Mouse (Mus musculus) stomach, embryonic 16.5 days (tissue): ENCODE data around the gene Txndc2. TPM values are rescaled to one million over a fixed set of nuclear protein-coding genes. Genes with fewer than 3 reads are reported as not detected.

Experiments used
- ATAC-seq: fragments of 200-750 bp; cut with Nextera tagmentation; 2 replicates; pipeline ENCODE4 v1.8.0; 2017; ENCODE audit warnings: moderate number of reproducible peaks, moderate TSS enrichment; ENCODE audit not compliant: insufficient read depth, low FRiP score
- H3K27ac ChIP-seq: fragments of 300-500 bp; sonication (generic); 2 replicates; pipeline ENCODE4 v1.5.1; 2014; ENCODE audit warnings: low read length
- H3K27me3 ChIP-seq: fragments of 300-500 bp; sonication (generic); 2 replicates; pipeline ENCODE4 v1.6.1; 2014; ENCODE audit warnings: low read length, control low read depth, mixed read lengths; ENCODE audit not compliant: control insufficient read depth, insufficient read depth
- H3K36me3 ChIP-seq: fragments of 300-500 bp; sonication (generic); 2 replicates; pipeline ENCODE4 v1.6.1; 2014; ENCODE audit warnings: low read length; ENCODE audit not compliant: control insufficient read depth, insufficient read depth
- H3K4me1 ChIP-seq: fragments of 300-500 bp; sonication (generic); 2 replicates; pipeline ENCODE4 v1.6.1; 2014; ENCODE audit warnings: low read length, control low read depth, mixed read lengths; ENCODE audit not compliant: control insufficient read depth, insufficient read depth
- H3K4me2 ChIP-seq: fragments of 300-500 bp; sonication (generic); 2 replicates; pipeline ENCODE4 v1.6.1; 2014; ENCODE audit warnings: low read depth, low read length, mixed read lengths
- H3K4me3 ChIP-seq: fragments of 300-500 bp; sonication (generic); replicated peaks from 2 replicates; pipeline ENCODE4 v1.5.1; 2014; ENCODE audit warnings: mild to moderate bottlenecking, low read length
- H3K9ac ChIP-seq: fragments of 300-500 bp; sonication (generic); 2 replicates; pipeline ENCODE4 v1.6.1; 2014; ENCODE audit warnings: low read length
- H3K9me3 ChIP-seq: fragments of 300-500 bp; sonication (generic); replicated peaks from 2 replicates; pipeline ENCODE4 v1.6.1; 2016; ENCODE audit warnings: low read length, control low read depth; ENCODE audit not compliant: control insufficient read depth
- WGBS: fragments of 180-500 bp; shearing (Covaris S2); extraction: QIAGEN DNeasy Blood & Tissue Kit; methylation state at CpG from one replicate; pipeline ENCODE4 v1.1.7; 2014; 5-methylcytosine and 5-hydroxymethylcytosine counted together
- polyA plus RNA-seq: library from polyadenylated mRNA; unstranded; fragments of >200 nt; fragmentation: Nextera tagmentation; extraction: Ambion mirVana; gene quantifications from 2 replicates; pipeline ENCODE4 v1.2.1, GENCODE M21; 2015

Gene Txndc2
- polyA plus RNA-seq, 1 experiment from 2014 or later: not detected

DNA sequence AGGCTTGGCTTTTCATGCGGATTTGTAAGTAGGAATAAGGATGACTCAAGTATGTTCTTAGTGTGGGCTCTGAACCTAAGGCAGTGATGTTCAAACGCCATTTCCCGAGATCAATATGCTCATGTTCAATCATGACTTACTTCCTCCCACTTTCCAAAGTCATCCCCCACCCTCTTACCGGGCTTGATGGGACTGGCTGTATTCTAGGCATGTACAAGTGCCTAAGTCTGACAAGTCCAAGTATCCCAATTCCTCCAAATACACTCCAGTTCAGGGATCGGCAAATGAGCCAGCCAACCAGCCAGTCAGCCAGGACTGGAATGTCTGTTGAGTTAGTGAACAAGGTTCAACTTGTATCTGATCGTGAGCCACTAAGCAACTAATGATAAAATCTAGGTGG, 15.7 kb downstream of the Txndc2 start:
- Histone ChIP-seq H3K4me1 (no peaks in the 10 kb centered on the region), H3K36me3 (no peaks in the 10 kb centered on the region), H3K27ac (no peak overlapping the region), H3K4me2 (no peak overlapping the region), H3K9me3 (no peaks in the 10 kb centered on the region), H3K4me3 (no peak overlapping the region), H3K9ac (no peak overlapping the region), H3K27me3 (no peaks in the 10 kb centered on the region)
- WGBS: 85% methylated on average over 6 of the region's 6 CpGs
- no peak for ATAC-seq

DNA sequence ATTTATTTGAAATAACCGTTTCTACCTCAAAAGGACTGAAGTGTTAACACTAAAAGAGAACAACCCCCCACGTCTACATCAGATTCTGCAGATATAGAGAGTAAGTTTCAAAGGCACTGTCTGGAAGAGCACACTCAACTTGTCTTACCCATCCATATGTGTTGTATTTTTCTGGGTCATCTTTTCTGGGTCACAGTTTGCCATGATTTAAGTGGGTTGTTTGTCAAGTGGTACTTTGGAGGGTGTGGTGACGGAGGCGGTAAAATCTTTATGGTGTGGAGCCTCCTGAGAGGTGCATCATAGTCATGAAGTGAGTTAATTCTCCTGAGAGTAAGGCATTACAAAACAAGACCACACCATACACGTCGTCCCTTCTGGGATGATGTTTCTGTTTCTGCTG, 16.4 kb downstream of the Txndc2 start:
- Histone ChIP-seq H3K4me1 (no peaks in the 10 kb centered on the region), H3K36me3 (no peaks in the 10 kb centered on the region), H3K27me3 (no peaks in the 10 kb centered on the region), H3K4me3 (no peak overlapping the region), H3K9me3 (no peaks in the 10 kb centered on the region), H3K9ac (no peak overlapping the region), H3K27ac (no peak overlapping the region), H3K4me2 (no peak overlapping the region)
- WGBS: 82% methylated on average over 6 of the region's 6 CpGs
- no peak for ATAC-seq

DNA sequence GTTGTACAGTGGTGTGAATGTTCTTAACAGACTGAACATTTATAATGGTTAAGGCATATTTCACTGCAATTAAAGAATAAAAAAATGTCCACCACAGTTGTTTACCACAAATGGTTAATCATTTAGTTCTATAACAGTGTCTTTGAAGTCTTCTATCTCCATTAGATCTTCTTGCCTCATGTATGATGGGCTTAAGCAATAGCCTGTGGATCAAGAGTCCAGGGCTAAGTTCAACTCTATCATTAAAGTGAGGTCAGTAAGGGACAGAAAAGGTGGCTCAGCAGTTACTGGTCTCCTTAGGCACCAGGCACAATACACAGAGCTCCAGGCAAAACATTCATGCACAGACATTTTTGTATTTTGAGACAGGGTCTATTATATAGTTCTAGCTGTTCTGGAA, 18.8 kb downstream of the Txndc2 start:
- no peak overlapping the region for H3K9ac ChIP-seq
- no peak overlapping the region for H3K4me2 ChIP-seq
- no peaks in the 10 kb centered on the region for H3K4me1 ChIP-seq
- no peaks in the 10 kb centered on the region for H3K9me3 ChIP-seq
- no peak overlapping the region for H3K27ac ChIP-seq
- ATAC-seq: no peak
- H3K36me3 ChIP-seq: no peaks in the 10 kb centered on the region
- H3K27me3 ChIP-seq: no peaks in the 10 kb centered on the region
- H3K4me3 ChIP-seq: no peak overlapping the region

DNA sequence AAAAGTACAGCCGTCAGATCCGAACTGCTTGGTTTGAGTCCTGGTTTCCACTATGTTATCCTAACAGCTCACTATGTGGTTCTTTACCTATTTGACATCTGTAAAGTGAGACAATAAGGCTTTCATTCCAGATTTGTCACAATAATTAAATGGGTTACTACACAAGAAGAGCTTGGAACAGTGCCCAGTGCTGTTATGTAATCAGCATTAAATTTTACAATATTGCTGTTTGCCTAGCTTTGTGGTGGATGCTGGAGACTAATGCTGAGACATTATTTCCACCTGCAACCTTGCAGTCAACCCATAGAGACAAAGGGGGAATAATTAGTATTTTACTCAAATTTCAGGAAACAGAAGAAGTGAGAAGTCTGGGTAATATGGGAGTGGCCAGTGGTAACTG, 23.5 kb downstream of the Txndc2 start:
- WGBS: 65% methylated on average over 2 of the region's 2 CpGs
- H3K4me3 ChIP-seq: no peak overlapping the region
- H3K9me3 ChIP-seq: no peaks in the 10 kb centered on the region
- no peaks in the 10 kb centered on the region for H3K27me3 ChIP-seq
- no peak overlapping the region for H3K4me2 ChIP-seq
- no peak for ATAC-seq
- H3K4me1 ChIP-seq: no peaks in the 10 kb centered on the region
- no peak overlapping the region for H3K9ac ChIP-seq
- H3K36me3 ChIP-seq: no peaks in the 10 kb centered on the region
- H3K27ac ChIP-seq: no peak overlapping the region

DNA sequence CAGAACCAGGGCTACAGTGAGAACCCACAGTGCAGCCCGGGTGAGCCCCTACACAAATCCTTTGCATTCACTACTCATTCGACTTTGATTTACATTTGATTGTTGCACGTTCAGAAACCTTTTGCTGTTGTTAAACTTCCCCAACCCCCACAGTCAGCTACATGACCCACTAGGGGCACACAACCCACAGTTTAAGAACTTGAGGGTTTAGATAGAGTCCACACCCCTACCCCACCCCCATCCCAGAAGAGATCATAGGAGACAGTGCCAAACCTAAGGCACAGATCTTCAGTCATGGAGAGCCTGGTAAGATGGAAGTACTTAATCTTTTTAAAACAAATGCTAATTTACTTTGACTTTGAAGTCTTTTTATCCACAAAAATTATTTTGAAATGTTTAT, 26.3 kb downstream of the Txndc2 start:
- WGBS: 37% methylated on average over 3 of the region's 3 CpGs
- ATAC-seq: no peak
- Histone ChIP-seq H3K27me3 (no peaks in the 10 kb centered on the region), H3K36me3 (no peaks in the 10 kb centered on the region), H3K4me2 (no peak overlapping the region), H3K9ac (no peak overlapping the region), H3K4me3 (no peak overlapping the region), H3K9me3 (no peaks in the 10 kb centered on the region), H3K4me1 (peaks cover 5% of the 10 kb centered on the region), H3K27ac (no peak overlapping the region)

GRCm38 (mm10) chr17:65614431-65614830, 27.5 kb downstream of the Txndc2 start:
- peak overlapping the region; percentile 100 for H3K27ac ChIP-seq
- H3K27me3 ChIP-seq: no peaks in the 10 kb centered on the region
- H3K4me2 ChIP-seq: peak overlapping the region; percentile 88
- H3K4me3 ChIP-seq: peak overlapping the region; percentile 96
- 2% methylated on average over 9 of the region's 9 CpGs for WGBS
- peak overlapping the region; percentile 100 for H3K9ac ChIP-seq
- peaks cover 13% of the 10 kb centered on the region for H3K4me1 ChIP-seq
- no peak for ATAC-seq
- H3K36me3 ChIP-seq: no peaks in the 10 kb centered on the region
- no peaks in the 10 kb centered on the region for H3K9me3 ChIP-seq

DNA sequence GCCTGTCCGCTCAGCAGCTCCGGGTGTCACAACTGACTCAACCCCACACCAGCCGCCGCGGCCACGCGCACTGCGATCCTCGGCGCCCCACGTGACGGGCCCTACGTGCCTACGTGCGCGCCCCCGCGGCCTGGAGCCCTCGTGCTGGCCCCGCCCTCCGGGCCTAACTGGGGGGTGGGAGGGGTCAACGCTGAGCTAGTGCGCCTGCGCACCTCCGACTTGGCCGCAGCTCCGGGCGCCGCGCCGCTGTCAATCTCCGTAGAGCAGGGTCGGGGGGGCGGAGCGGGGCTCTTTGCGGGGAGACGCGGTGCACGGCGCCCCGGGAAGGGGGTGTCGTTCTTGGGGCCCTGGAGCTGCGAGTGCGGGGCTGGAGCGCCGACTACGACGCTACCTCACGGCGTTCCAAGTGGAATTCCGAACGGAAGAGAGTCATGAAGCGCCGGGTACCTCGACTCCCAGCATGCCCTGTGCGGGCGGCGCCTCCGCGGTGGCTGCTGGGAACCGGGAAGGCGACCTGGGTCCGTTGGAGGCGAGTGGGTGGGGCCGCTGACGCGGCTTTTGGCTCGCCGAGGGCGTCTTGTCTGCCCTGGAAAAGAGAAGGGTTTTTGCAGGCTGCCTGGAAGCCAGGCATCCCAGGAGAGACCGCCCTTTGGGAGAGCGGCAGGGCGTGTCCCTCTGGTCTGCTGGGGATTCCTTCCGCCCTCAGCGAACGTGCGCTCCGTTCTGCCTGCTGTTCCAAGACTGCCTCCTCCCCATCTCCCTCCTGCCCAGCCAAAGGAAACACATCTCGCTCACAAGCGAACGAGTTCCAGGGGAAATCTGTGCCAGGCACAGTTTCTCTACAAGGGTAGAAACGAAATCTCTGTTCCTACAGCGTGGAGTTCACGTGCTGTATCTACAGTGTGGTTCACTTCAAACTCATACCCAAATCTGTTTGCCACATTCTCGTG, 28.2 kb downstream of the Txndc2 start, which contains the start of gene Vapa:
Vapa (minus strand) TSS at position 93 of the 950 bp plus-strand sequence.
- Histone ChIP-seq H3K36me3 (no peaks in the 10 kb centered on the region), H3K4me1 (peaks cover 20% of the 10 kb centered on the region), H3K9me3 (no peaks in the 10 kb centered on the region), H3K4me2 (peak within 1 kb of the TSS; percentile 88), H3K4me3 (peak within 1 kb of the TSS; percentile 96), H3K27ac (peak within 1 kb of the TSS; percentile 100), H3K27me3 (no peaks in the 10 kb centered on the region), H3K9ac (peak within 1 kb of the TSS; percentile 100)
- under 1% methylated on average over 84 of the region's 85 CpGs for WGBS
- peak; percentile 94 for ATAC-seq

- ATAC-seq: no peak; the same call in 1 of the 2 replicates
Measured at GRCm38 (mm10) chr17:65613142-65613462, 28.9 kb downstream of the Txndc2 start.

GRCm38 (mm10) chr17:65612391-65613141, 29.4 kb downstream of the Txndc2 start:
- ATAC-seq: peak; percentile 15; the same call in 1 of the 2 replicates
- peak overlapping the region; percentile 96 for H3K4me3 ChIP-seq
- under 1% methylated on average over 58 of the region's 91 CpGs for WGBS

More at GRCm38 (mm10) chr17:65613142-65613462, 28.9 kb downstream of the Txndc2 start:
- peak overlapping the region; percentile 96 for H3K4me3 ChIP-seq
- no peaks in the 10 kb centered on the region for H3K36me3 ChIP-seq
- H3K27ac ChIP-seq: peak overlapping the region; percentile 100
- H3K4me1 ChIP-seq: peaks cover 22% of the 10 kb centered on the region
- no peak overlapping the region for H3K4me2 ChIP-seq
- no peaks in the 10 kb centered on the region for H3K9me3 ChIP-seq
- under 1% methylated on average over 38 of the region's 42 CpGs for WGBS
- no peaks in the 10 kb centered on the region for H3K27me3 ChIP-seq
- peak overlapping the region; percentile 100 for H3K9ac ChIP-seq

More at GRCm38 (mm10) chr17:65612391-65613141, 29.4 kb downstream of the Txndc2 start:
- no peaks in the 10 kb centered on the region for H3K27me3 ChIP-seq
- H3K4me1 ChIP-seq: peaks cover 28% of the 10 kb centered on the region
- H3K9me3 ChIP-seq: no peaks in the 10 kb centered on the region
- H3K36me3 ChIP-seq: no peaks in the 10 kb centered on the region
- peak overlapping the region; percentile 100 for H3K9ac ChIP-seq
- peak overlapping the region; percentile 57 for H3K4me2 ChIP-seq
- peak overlapping the region; percentile 100 for H3K27ac ChIP-seq
